Mouse (Mus musculus) spleen, adult 2 months (tissue): ENCODE measurements at regions not wholly inside any gene's neighbourhood (a gene's known extent, or its start where the extent isn't known, plus 50 kb on each side); places are given as distances from the start of the nearest gene placed in this dataset.
"Not testable (repeated sequence)": the region's sequence is repeated elsewhere in the genome, so short reads cannot be mapped to it uniquely, and the experiment has no call there.

ENCODE experiments used
- CTCF ChIP-seq: fragments of 200-500 bp; IDR thresholded peaks from 2 replicates; pipeline ENCODE4 v1.5.1; 2011; ENCODE audit warnings: mild to moderate bottlenecking, inconsistent platforms; ENCODE audit not compliant: insufficient read depth, insufficient read length, insufficient replicate concordance; ENCODE audit errors: extremely low read depth
- POLR2A ChIP-seq: fragments of 200-500 bp; IDR thresholded peaks from 2 replicates; pipeline ENCODE4 v1.6.1; 2011; ENCODE audit warnings: low read depth, low read length, inconsistent platforms

- TF ChIP-seq CTCF, POLR2A: not testable (repeated sequence)
These were observed 56.0 kb upstream of the Gm15446 start for GRCm38 (mm10) chr5:109867221-109867620.
